Mouse (Mus musculus) gastrocnemius, postnatal 10 days (tissue): ENCODE measurements around the gene Cfap36. TPM values are rescaled to one million over a fixed set of nuclear protein-coding genes. Genes with fewer than 3 reads are reported as not detected.
A peak's percentile ranks its signal among the peaks of the same experiment; 100 is the strongest.

ENCODE experiments used
- DNase-seq: peaks from one replicate; pipeline ENCODE4 v3.0.0; 2021; ENCODE audit warnings: mixed read lengths
- total RNA-seq, 2 experiments: library from RNA; stranded (reverse); gene quantifications; 2 replicates each; pipeline ENCODE4 v1.2.3; 2021

Gene Cfap36
- total RNA-seq, 2 experiments from 2014 or later: 13.9 to 16.6 TPM

DNA sequence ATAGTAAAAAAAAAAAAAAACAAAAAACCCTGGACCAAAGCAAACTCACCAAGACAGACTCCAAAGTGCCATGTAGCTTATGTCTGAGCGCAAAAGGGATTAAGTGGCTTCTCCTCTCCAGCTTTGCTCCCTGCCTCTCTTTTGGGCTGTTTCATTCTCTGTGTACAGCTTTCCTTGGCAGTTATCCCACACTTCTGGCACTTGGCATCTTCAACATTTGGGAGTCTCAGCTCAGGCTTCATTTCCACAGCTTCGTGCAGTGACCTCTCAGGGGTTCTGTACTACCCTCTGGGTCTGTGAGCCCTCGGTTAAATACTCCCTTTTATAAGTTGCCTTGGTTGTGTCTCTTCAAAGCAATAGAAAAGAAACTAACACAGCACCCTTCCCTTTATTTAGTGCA is 66.6 kb downstream of the Cfap36 start:
- peak; percentile 13 for DNase-seq

DNA sequence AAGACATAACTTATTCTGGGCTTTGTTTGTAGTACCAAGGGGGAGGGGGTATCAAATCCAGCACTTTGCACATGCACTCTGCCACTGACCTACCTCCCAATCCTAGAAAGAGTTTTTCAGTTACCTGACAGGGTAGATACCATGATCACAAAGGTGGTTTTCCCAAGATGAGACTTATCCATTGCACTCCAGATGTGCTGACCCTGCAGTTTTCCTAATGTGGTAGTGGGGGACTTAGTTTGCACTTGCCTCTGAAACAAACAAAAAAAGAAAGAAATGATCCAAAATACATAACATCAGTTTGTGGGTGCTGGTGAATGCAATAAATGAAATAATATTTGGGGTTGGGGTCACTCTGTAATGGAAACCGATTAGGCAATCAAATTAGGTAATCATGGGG is 67.9 kb downstream of the Cfap36 start:
- DNase-seq: no peak

DNA sequence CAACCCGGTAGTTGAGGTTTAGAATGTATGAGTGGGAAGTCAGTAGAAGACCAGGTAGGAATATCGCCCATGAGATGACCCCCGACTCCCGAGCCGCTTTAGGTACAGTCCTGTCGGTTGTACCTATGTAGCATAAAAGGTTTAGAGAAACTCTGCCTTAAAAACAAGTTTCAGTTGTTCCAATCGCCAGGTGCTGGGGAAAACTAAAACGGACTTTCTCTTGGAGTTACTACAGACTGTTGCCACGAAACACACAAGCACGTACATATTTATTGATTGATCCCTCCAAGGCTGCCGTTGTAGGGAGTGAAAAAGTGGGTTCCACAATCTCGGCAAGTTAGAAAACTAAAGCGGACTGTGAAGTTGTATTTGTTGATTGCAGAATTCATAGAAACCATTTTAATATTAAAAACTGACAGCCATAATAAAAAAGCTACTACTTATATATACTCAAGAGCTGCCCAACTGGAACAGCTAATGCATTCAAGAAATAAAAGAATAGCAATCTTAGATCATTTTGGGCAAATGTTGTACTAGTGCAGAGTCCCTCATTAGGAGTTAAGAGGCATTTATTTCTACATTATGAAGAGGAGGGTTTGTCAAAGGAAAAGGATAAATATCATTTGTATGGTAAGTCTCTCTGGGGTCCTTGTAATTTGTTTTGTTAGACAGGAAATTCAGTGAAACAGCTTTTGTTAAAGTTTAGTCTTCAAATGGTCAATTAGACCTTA is 73.3 kb downstream of the Cfap36 start:
- no peak for DNase-seq

DNA sequence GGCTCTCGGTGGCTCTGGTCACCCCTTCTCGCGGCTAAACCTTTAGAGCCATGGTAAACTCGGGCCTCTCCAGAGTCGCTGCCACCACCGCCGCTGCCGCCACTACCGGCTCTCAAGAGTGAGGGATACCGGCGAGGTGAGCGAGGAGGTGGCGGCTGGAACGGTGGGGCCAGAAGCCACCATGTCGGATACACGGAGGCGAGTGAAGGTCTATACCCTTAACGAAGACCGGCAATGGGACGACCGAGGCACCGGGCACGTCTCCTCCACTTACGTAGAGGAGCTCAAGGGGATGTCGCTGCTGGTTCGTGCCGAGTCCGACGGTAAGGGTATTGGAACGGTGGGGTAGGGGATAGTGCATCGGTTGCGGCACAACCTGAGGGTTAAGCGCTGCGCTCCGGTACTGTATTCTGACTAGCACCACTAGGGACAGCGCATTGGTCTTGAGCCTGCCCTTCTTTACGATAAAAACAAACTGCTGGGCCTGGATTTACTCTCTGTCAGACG is 74.0 kb downstream of the Cfap36 start:
- peak; percentile 60 for DNase-seq

DNA sequence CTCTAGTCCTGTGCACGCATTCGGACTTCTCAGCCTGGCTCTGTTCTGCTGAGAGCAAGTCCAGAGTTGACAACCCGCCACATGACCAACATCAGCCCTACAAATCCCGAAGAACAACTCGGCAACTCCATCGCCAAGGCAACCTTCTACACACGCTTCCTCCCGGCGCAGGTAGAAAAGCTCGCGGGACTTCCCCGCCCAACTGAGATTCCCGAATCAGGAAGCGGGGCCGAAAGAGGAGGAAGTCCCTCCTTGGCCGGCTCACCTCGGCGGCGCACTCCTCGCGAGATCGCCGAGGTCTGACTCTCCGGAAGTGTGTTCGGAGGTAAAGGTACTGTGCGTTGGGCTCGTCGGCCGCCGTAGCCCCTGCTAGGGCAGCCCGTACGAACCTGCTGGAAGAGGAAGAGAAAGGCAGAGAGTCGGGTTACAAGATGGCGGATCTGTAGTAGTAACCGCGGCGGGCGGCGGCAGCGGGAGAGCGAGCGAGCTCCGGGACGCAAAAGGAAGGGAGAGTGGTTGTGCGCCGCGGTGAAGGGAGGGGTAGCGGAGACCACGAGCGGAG is 74.6 kb downstream of the Cfap36 start, which contains the start of gene Ppp4r3b:
Gene Ppp4r3b, plus strand, starts transcription at position 328 of the 562 bp plus-strand sequence.
- peak; percentile 92 for DNase-seq

DNA sequence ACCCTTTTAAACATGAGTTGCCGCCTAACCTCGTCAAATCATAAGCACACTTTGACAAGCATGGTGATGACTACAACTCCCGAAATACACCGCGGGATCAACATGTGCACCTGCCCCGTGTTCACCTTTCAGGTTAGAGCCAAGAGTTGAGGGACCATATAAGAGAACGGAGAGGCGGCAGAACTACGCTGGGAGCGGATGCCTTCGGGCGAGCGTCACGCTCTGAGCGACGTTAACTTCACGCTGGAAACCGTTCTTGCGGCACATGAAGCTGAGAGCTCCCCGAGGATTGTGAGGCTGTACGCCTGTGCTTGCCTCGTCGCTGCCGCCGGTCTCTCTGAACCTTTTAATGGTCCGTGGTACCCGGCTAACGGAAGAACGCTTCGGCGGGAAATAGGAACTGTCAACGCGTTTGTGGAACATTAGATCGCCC is 75.2 kb downstream of the Cfap36 start:
- DNase-seq: peak; percentile 15

Other genes with a start within 250 kb of the Cfap36 start
- 10 to 100 TPM; 17.4 to 17.6 TPM for gene Pnpt1, start 116.7 kb downstream of the Cfap36 start, total RNA-seq
- gene Ppp4r3b, start 74.5 kb downstream of the Cfap36 start, total RNA-seq: 10 to 100 TPM; 32.3 to 33.1 TPM
- gene Ccdc88a, start 126.2 kb upstream of the Cfap36 start, total RNA-seq: 10 to 100 TPM; 14.1 to 19.7 TPM